Mouse (Mus musculus) T-helper 1 cell (primary cell): Measurements from ENCODE around the gene Efna5.

ENCODE experiments used
- in situ Hi-C: fragments of 300-600 bp; cut with MboI, MseI; formaldehyde crosslinking; loops from one replicate; pipeline ENCODE4 v1.15.1; 2025; ENCODE audit warnings: high pct_unique_total_duplicates

Efna5 gene

GRCm38 (mm10) chr17:62614237-62614636, 266.9 kb downstream of the Efna5 start:
- in situ Hi-C loops, result no loop called here

- in situ Hi-C loops, result no loop called here
These were observed 267.9 kb downstream of the Efna5 start for GRCm38 (mm10) chr17:62613232-62613631.

- in situ Hi-C loops, result no loop called here
These were observed 273.0 kb downstream of the Efna5 start for GRCm38 (mm10) chr17:62608145-62608544.

GRCm38 (mm10) chr17:62607304-62607914, 273.7 kb downstream of the Efna5 start:
- in situ Hi-C loops, result no loop called here

- in situ Hi-C loops, result no loop called here
These were observed 274.4 kb downstream of the Efna5 start for GRCm38 (mm10) chr17:62606681-62607080.

- in situ Hi-C loops, result no loop called here
These were observed 276.8 kb downstream of the Efna5 start for GRCm38 (mm10) chr17:62604309-62604708.

- in situ Hi-C loops, result no loop called here
These were observed 277.5 kb downstream of the Efna5 start for GRCm38 (mm10) chr17:62603604-62604003.

- in situ Hi-C loops, result no loop called here
These were observed 282.2 kb downstream of the Efna5 start for GRCm38 (mm10) chr17:62598716-62599490.

- in situ Hi-C loops, result no loop called here
These were observed 288.6 kb downstream of the Efna5 start for GRCm38 (mm10) chr17:62592436-62593074.

GRCm38 (mm10) chr17:62591581-62592435, 289.3 kb downstream of the Efna5 start:
- in situ Hi-C loops, result no loop called here

- in situ Hi-C loops, result no loop called here
These were observed 290.2 kb downstream of the Efna5 start for GRCm38 (mm10) chr17:62590685-62591460.

GRCm38 (mm10) chr17:62580127-62580526, 301.0 kb downstream of the Efna5 start:
- in situ Hi-C loops, result no loop called here

- in situ Hi-C loops, result no loop called here
These were observed 301.5 kb downstream of the Efna5 start for GRCm38 (mm10) chr17:62579618-62580017.

- in situ Hi-C loops, result no loop called here
These were observed 306.4 kb downstream of the Efna5 start for GRCm38 (mm10) chr17:62574499-62575265.

GRCm38 (mm10) chr17:62570101-62570500, 311.0 kb downstream of the Efna5 start:
- in situ Hi-C loops, result no loop called here

- in situ Hi-C loops, result no loop called here
These were observed 313.1 kb downstream of the Efna5 start for GRCm38 (mm10) chr17:62568019-62568418.

GRCm38 (mm10) chr17:62565632-62566031, 315.5 kb downstream of the Efna5 start:
- in situ Hi-C loops, result no loop called here

- in situ Hi-C loops, result no loop called here
These were observed 318.7 kb downstream of the Efna5 start for GRCm38 (mm10) chr17:62562439-62562838.

- in situ Hi-C loops, result no loop called here
These were observed 323.9 kb downstream of the Efna5 start for GRCm38 (mm10) chr17:62557215-62557614.
